Mouse (Mus musculus) stomach, postnatal 0 days (tissue): ENCODE measurements at regions not wholly inside any gene's neighbourhood (a gene's known extent, or its start where the extent isn't known, plus 50 kb on each side); places are given as distances from the start of the nearest gene placed in this dataset.

Experiments
- CTCF ChIP-seq: IDR thresholded peaks from 2 replicates; pipeline ENCODE4 v1.5.1; 2016; ENCODE audit warnings: antibody characterized with exemption, low read depth, mild to moderate bottlenecking, moderate library complexity
- EP300 ChIP-seq: optimal IDR thresholded peaks from 2 replicates; pipeline ENCODE3; 2016; ENCODE audit warnings: antibody characterized with exemption

GRCm38 (mm10) chr14:25123541-25124337 lies 335.2 kb upstream of the Zmiz1 start:
- TF ChIP-seq CTCF (no peak), EP300 (no peak)
